Mouse (Mus musculus): ENCODE measurements around the gene Gnai1.

- no peak for TF ChIP-seq POLR2A (IDR thresholded peaks at IDR 0.05; ENCODE audit: low read depth, low read length)
- TF ChIP-seq CTCF (conservative IDR thresholded peaks at IDR 0.05; ENCODE audit: insufficient read depth, insufficient read length, low read depth, low read length), result no peak
These were observed 12.9 kb downstream of the Gnai1 start for GRCm38 (mm10) chr5:18347297-18347696.

Measured in kidney, adult 2 months (tissue).